Comparison of ENCODE assay signal across 24 mouse cellular contexts in the genomic region with DNA sequence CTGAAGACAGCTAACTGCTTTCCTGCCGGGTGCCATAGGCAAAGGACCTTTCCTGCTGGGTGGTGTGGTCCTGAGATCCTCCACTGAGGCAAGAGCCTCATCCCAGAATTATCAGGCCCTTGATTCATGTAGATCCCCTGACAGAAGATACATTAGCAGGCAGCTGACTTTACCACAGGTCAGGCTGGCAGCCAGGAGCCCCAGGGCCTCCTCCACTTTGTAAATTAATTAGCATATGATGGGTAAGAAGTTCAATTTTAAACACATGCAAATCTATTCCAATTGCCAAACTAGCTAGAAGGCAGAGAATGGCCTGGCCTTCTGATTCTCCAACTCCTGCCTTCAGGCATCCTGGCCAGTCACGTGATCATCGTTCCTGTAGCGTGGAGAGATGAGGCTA. TPM values are rescaled to one million over a fixed set of nuclear protein-coding genes. Genes with fewer than 3 reads are reported as not detected.
DNase-seq lines count a peak whose midpoint lies in the region; TF ChIP-seq lines count a peak whose summit lies in the region.
"Had no signal": no experiment of that assay in that cellular context is flagged by ENCODE, and none has a peak within 500 bp of the region (broad histone marks: within the 10 kb centered on the region; RNA-seq: fewer than 3 reads in every experiment).

No protein-coding gene starts in this region.

- WGBS in cerebellum, adult 2 months = 74% methylated on average over 4 of the region's 4 CpGs
- WGBS in kidney, adult 2 months = 71% methylated on average over 4 of the region's 4 CpGs

- no peak overlapping the region for H3K4me3 ChIP-seq in C2C12 (ENCODE audit: insufficient read depth, poor library complexity, severe bottlenecking)
- H3K4me3 ChIP-seq in cerebellum, adult 2 months (replicated peaks; ENCODE audit: insufficient read depth, low read depth, low read length) = no peak overlapping the region
- H3K4me3 ChIP-seq in kidney, adult 2 months (ENCODE audit: insufficient read depth, low read depth, low read length) = no peak overlapping the region
- H3K4me3 ChIP-seq: embryonic facial prominence, embryonic 12.5 days; forebrain, embryonic 12.5 days; heart, embryonic 13.5 days; hindbrain, embryonic 13.5 days; intestine, embryonic 15.5 days; kidney, embryonic 15.5 days had no signal

- no peak overlapping the region for H3ac ChIP-seq in C2C12 (ENCODE audit: control insufficient read depth, insufficient read length, low read depth)

- peaks cover 38% of the 10 kb centered on the region for H3K27me3 ChIP-seq in C2C12 (ENCODE audit: control insufficient read depth, insufficient read depth, insufficient read length)
- no peaks in the 10 kb centered on the region for H3K27me3 ChIP-seq in cerebellum, adult 2 months (ENCODE audit: control insufficient read depth, insufficient read depth, low read length)
- H3K27me3 ChIP-seq in kidney, adult 2 months (replicated peaks; ENCODE audit: control insufficient read depth, insufficient read depth, low read length) = no peaks in the 10 kb centered on the region
- H3K27me3 ChIP-seq: embryonic facial prominence, embryonic 12.5 days; forebrain, embryonic 12.5 days; heart, embryonic 13.5 days; hindbrain, embryonic 13.5 days; intestine, embryonic 15.5 days; kidney, embryonic 15.5 days had no signal

- H3K4me1 ChIP-seq in cerebellum, adult 2 months (ENCODE audit: control insufficient read depth, insufficient read depth, low read length) = peaks cover 9% of the 10 kb centered on the region
- no peaks in the 10 kb centered on the region for H3K4me1 ChIP-seq in kidney, adult 2 months (ENCODE audit: control insufficient read depth, insufficient read depth, low read length)
- H3K4me1 ChIP-seq: embryonic facial prominence, embryonic 12.5 days; forebrain, embryonic 12.5 days; intestine, embryonic 15.5 days; kidney, embryonic 15.5 days had no signal

- no peak for TF ChIP-seq POLR2A in cerebellum, adult 2 months (IDR thresholded peaks at IDR 0.05; ENCODE audit: borderline replicate concordance, insufficient read depth, low read length)
- TF ChIP-seq POLR2A in kidney, adult 2 months (IDR thresholded peaks at IDR 0.05; ENCODE audit: low read depth, low read length) = no peak

- DNase-seq in cerebellum, adult 11 months = peak; percentile 16
- no peak for DNase-seq in cerebellum, postnatal 4 days (ENCODE audit: low spot score in 2 of 2)
- peak; percentile 34 to 37 for DNase-seq in cerebellum, adult 2 months
- peak; percentile 62 to 73 for DNase-seq in cerebellum, postnatal 10 days
- no peak for DNase-seq in kidney, adult 2 months
- DNase-seq in adrenal gland, adult 8-10 months = no peak
- no peak for DNase-seq in heart, postnatal 14 days
- DNase-seq: adrenal gland, adult 2 months; adrenal gland, postnatal 36 days; B cell, adult 2 months; forebrain, postnatal 0 days; gastrocnemius, postnatal 25 days; heart, adult 11 months; heart, postnatal 4 days; kidney, adult 18-20 months had no signal

- intact Hi-C loops in heart, postnatal 14 days (cut with DNase I) = no loop called here

- H3K79me2 ChIP-seq in C2C12 (ENCODE audit: control insufficient read depth, insufficient read depth) = no peaks in the 10 kb centered on the region

- H3K27ac ChIP-seq in cerebellum, adult 2 months (ENCODE audit: insufficient read depth, low read length) = no peak overlapping the region
- H3K27ac ChIP-seq in kidney, adult 2 months (ENCODE audit: insufficient read depth, low read depth, low read length) = no peak overlapping the region
- H3K27ac ChIP-seq: embryonic facial prominence, embryonic 12.5 days; forebrain, embryonic 12.5 days; heart, embryonic 13.5 days; hindbrain, embryonic 13.5 days; intestine, embryonic 15.5 days; kidney, embryonic 15.5 days had no signal

- H3K79me3 ChIP-seq in C2C12 (ENCODE audit: low read depth) = no peaks in the 10 kb centered on the region

- no peak for TF ChIP-seq CTCF in C2C12 (IDR thresholded peaks at IDR 0.05; ENCODE audit: control insufficient read depth, insufficient read depth, insufficient read length)
- no peak for TF ChIP-seq CTCF in cerebellum, adult 2 months (IDR thresholded peaks at IDR 0.05; ENCODE audit: borderline replicate concordance, insufficient read depth, low read depth, low read length)
- TF ChIP-seq CTCF in kidney, adult 2 months (conservative IDR thresholded peaks at IDR 0.05; ENCODE audit: insufficient read depth, insufficient read length, low read depth, low read length) = no peak

- H3K36me3 ChIP-seq in C2C12 (ENCODE audit: control insufficient read depth, insufficient read depth) = no peaks in the 10 kb centered on the region
- H3K36me3 ChIP-seq in kidney, adult 2 months (ENCODE audit: control insufficient read depth, insufficient read depth, low read length) = no peaks in the 10 kb centered on the region
- H3K36me3 ChIP-seq: embryonic facial prominence, embryonic 12.5 days; forebrain, embryonic 12.5 days; heart, embryonic 13.5 days; hindbrain, embryonic 13.5 days; intestine, embryonic 15.5 days; kidney, embryonic 15.5 days had no signal

TF ChIP-seq in C2C12, 6 proteins besides CTCF, POLR2A, EP300 and RAD21:
- TF ChIP-seq CEBPB (IDR thresholded peaks at IDR 0.05; ENCODE audit: low read depth) (no peak), USF1 (IDR thresholded peaks at IDR 0.05; ENCODE audit: low read depth) (peak; percentile 23)
TF ChIP-seq in C2C12: peak in this region for 1.

RNA-seq across cellular contexts. Expression of gene Edar, which starts 56.2 kb away (rescaled TPM):
- not detected for polyA plus RNA-seq in C2C12 (2012; fragmentation: generic; extraction: Trizol)
- 0.08 and 0.13 TPM in 2 replicates for polyA plus RNA-seq in cerebellum, adult 2 months (2012; rRNA removed)
- 0.33 and 0.64 TPM in 2 replicates for polyA plus RNA-seq in kidney, adult 2 months (2012; rRNA removed)
- 1 to 10 TPM in 2 of 4 experiments, under 1 TPM in 2; 0.15 to 2.5 (median 1.1) TPM for total RNA-seq in adrenal gland, adult 8-10 months (2022)
- total RNA-seq in heart, postnatal 14 days (2021) = under 1 TPM; 0.39 to 0.69 TPM
- total RNA-seq: MEL had no signal
- polyA plus RNA-seq: heart, postnatal 0 days had no signal

Comparison
In these comparisons a context has a peak if more than half of its experiments do, and no peak if none do; other contexts are left out.
1. DNase-seq: peak in cerebellum, adult 11 months (single experiment), cerebellum, adult 2 months (2 of 2) and cerebellum, postnatal 10 days (2 of 2); none in cerebellum, postnatal 4 days (0 of 2), kidney, adult 2 months (single experiment), adrenal gland, adult 8-10 months (single experiment) and heart, postnatal 14 days (0 of 2).